Mouse (Mus musculus) G1E (cell line): Measurements from ENCODE around the gene Ubox5.

ENCODE experiments used
- CTCF ChIP-seq: IDR thresholded peaks from 2 replicates; pipeline ENCODE4 v1.5.1; 2012; ENCODE audit warnings: low read depth, low read length, inconsistent platforms, mixed read lengths
- GATA1 ChIP-seq: IDR thresholded peaks from 2 replicates; pipeline ENCODE4 v1.6.1; 2012; ENCODE audit warnings: borderline replicate concordance, low read length, inconsistent platforms, mixed read lengths
- POLR2AphosphoS5 ChIP-seq: IDR thresholded peaks from 2 replicates; pipeline ENCODE4 v1.6.1; 2012; ENCODE audit warnings: low read depth, low read length, inconsistent platforms; ENCODE audit not compliant: insufficient replicate concordance
- TAL1 ChIP-seq: conservative IDR thresholded peaks from 2 replicates; pipeline ENCODE4 v1.6.1; 2012; ENCODE audit warnings: low read depth, low read length, inconsistent platforms, mixed read lengths

DNA sequence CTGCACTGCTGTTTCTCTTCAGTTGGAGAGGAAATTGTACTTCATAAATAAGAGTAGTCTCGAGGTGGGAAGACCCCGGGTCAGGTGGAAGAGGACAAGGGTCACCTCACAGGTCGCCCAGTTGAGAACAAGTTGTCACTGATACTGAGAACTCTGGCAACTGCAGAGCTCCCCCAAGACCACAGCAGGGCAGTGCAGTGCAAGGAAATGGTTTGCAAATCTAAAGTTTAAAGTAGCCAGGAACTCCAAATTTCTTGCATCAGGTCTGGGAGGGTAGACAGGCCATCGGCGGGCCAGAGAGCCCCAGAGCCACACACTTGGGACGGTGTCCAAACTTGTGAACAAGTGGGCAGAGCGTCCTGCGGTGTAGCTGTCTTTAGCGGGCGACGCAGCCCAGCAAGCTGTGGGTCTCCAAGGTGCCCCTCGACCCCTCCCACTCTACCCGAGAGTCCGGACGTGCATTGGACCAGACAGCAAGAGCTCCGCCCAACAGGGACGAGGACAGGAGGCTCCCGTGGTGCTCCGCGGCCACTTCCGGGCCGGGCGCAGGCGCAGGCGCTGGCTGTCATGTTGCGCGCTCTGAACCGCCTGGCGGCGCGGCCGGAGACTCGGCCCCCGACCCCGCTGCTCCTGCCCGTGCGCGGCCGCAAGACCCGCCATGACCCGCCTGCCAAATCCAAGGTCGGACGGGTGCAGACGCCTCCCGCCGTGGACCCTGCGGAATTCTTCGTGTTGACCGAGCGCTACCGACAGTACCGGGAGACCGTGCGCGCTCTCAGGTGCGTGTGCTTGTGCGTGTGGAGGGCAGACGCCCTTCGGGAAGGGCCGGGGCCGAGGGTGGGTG is 66.4 kb downstream of the Ubox5 start, which contains the start of gene Mrps26:
- TF ChIP-seq CTCF (no peak), GATA1 (no peak), TAL1 (no peak), POLR2AphosphoS5 (no peak)
